Mouse (Mus musculus): ENCODE measurements around the gene Fam217b. TPM values are rescaled to one million over a fixed set of nuclear protein-coding genes. Genes with fewer than 3 reads are reported as not detected.

Gene Fam217b
- 4.8 and 8.3 TPM in 2 replicates for polyA plus RNA-seq (2012; rRNA removed)

GRCm38 (mm10) chr2:178414261-178415149 lies at the start of gene Fam217b, which contains the start of gene Ppp1r3d:
Gene Fam217b, plus strand, starts transcription at chr2:178414524.
Gene Ppp1r3d, minus strand, starts transcription at chr2:178414472.
- DNase-seq (ENCODE audit: low read depth), result peak; percentile 86

GRCm38 (mm10) chr2:178407053-178407815 lies 7.1 kb upstream of the Fam217b start, which contains the start of gene Sycp2:
Gene Sycp2, minus strand, starts transcription at chr2:178407685.
- DNase-seq (ENCODE audit: low read depth), result no peak
- TF ChIP-seq POLR2A (IDR thresholded peaks at IDR 0.05; ENCODE audit: borderline replicate concordance, extremely low read depth, insufficient read depth, insufficient read length, poor library complexity, severe bottlenecking) (no peak), CTCF (IDR thresholded peaks at IDR 0.05; ENCODE audit: borderline replicate concordance, extremely low read depth, insufficient read depth, insufficient read length) (peak; percentile 31; the same call in 1 of the 2 replicates)

More at GRCm38 (mm10) chr2:178414261-178415149, at the start of gene Fam217b, which contains the start of gene Ppp1r3d:
- TF ChIP-seq CTCF (IDR thresholded peaks at IDR 0.05; ENCODE audit: borderline replicate concordance, extremely low read depth, insufficient read depth, insufficient read length), result no peak
- TF ChIP-seq POLR2A (IDR thresholded peaks at IDR 0.05; ENCODE audit: borderline replicate concordance, extremely low read depth, insufficient read depth, insufficient read length, poor library complexity, severe bottlenecking), result no peak

GRCm38 (mm10) chr2:178409024-178409423 lies 5.3 kb upstream of the Fam217b start:
- TF ChIP-seq POLR2A (IDR thresholded peaks at IDR 0.05; ENCODE audit: borderline replicate concordance, extremely low read depth, insufficient read depth, insufficient read length, poor library complexity, severe bottlenecking) (no peak), CTCF (IDR thresholded peaks at IDR 0.05; ENCODE audit: borderline replicate concordance, extremely low read depth, insufficient read depth, insufficient read length) (no peak)
- no peak for DNase-seq (ENCODE audit: low read depth)

GRCm38 (mm10) chr2:178410286-178410685 lies 4.0 kb upstream of the Fam217b start:
- no peak for DNase-seq (ENCODE audit: low read depth)
- TF ChIP-seq POLR2A (IDR thresholded peaks at IDR 0.05; ENCODE audit: borderline replicate concordance, extremely low read depth, insufficient read depth, insufficient read length, poor library complexity, severe bottlenecking) (no peak), CTCF (IDR thresholded peaks at IDR 0.05; ENCODE audit: borderline replicate concordance, extremely low read depth, insufficient read depth, insufficient read length) (no peak)

GRCm38 (mm10) chr2:178412598-178412997 lies 1.7 kb upstream of the Fam217b start:
- TF ChIP-seq POLR2A (IDR thresholded peaks at IDR 0.05; ENCODE audit: borderline replicate concordance, extremely low read depth, insufficient read depth, insufficient read length, poor library complexity, severe bottlenecking), result no peak
- no peak for TF ChIP-seq CTCF (IDR thresholded peaks at IDR 0.05; ENCODE audit: borderline replicate concordance, extremely low read depth, insufficient read depth, insufficient read length)
- DNase-seq (ENCODE audit: low read depth), result no peak

- no peak for DNase-seq (ENCODE audit: low read depth)
- TF ChIP-seq POLR2A (IDR thresholded peaks at IDR 0.05; ENCODE audit: borderline replicate concordance, extremely low read depth, insufficient read depth, insufficient read length, poor library complexity, severe bottlenecking) (no peak), CTCF (IDR thresholded peaks at IDR 0.05; ENCODE audit: borderline replicate concordance, extremely low read depth, insufficient read depth, insufficient read length) (no peak)
Measured at GRCm38 (mm10) chr2:178413081-178413480, 1.2 kb upstream of the Fam217b start.

GRCm38 (mm10) chr2:178413481-178414260 lies 653 bp upstream of the Fam217b start:
- no peak for TF ChIP-seq POLR2A (IDR thresholded peaks at IDR 0.05; ENCODE audit: borderline replicate concordance, extremely low read depth, insufficient read depth, insufficient read length, poor library complexity, severe bottlenecking)
- no peak for TF ChIP-seq CTCF (IDR thresholded peaks at IDR 0.05; ENCODE audit: borderline replicate concordance, extremely low read depth, insufficient read depth, insufficient read length)
- peak; percentile 41 for DNase-seq (ENCODE audit: low read depth)

- no peak for DNase-seq (ENCODE audit: low read depth)
- TF ChIP-seq POLR2A (IDR thresholded peaks at IDR 0.05; ENCODE audit: borderline replicate concordance, extremely low read depth, insufficient read depth, insufficient read length, poor library complexity, severe bottlenecking), result no peak
Measured at GRCm38 (mm10) chr2:178415150-178415448, 775 bp downstream of the Fam217b start.

- DNase-seq (ENCODE audit: low read depth), result no peak
- TF ChIP-seq POLR2A (IDR thresholded peaks at IDR 0.05; ENCODE audit: borderline replicate concordance, extremely low read depth, insufficient read depth, insufficient read length, poor library complexity, severe bottlenecking) (no peak), CTCF (IDR thresholded peaks at IDR 0.05; ENCODE audit: borderline replicate concordance, extremely low read depth, insufficient read depth, insufficient read length) (no peak)
Measured at GRCm38 (mm10) chr2:178416427-178416826, 2.1 kb downstream of the Fam217b start.

- TF ChIP-seq POLR2A (IDR thresholded peaks at IDR 0.05; ENCODE audit: borderline replicate concordance, extremely low read depth, insufficient read depth, insufficient read length, poor library complexity, severe bottlenecking) (no peak), CTCF (IDR thresholded peaks at IDR 0.05; ENCODE audit: borderline replicate concordance, extremely low read depth, insufficient read depth, insufficient read length) (no peak)
- no peak for DNase-seq (ENCODE audit: low read depth)
Measured at GRCm38 (mm10) chr2:178416970-178417369, 2.6 kb downstream of the Fam217b start.

GRCm38 (mm10) chr2:178420576-178420975 lies 6.3 kb downstream of the Fam217b start:
- no peak for DNase-seq (ENCODE audit: low read depth)
- TF ChIP-seq CTCF (IDR thresholded peaks at IDR 0.05; ENCODE audit: borderline replicate concordance, extremely low read depth, insufficient read depth, insufficient read length) (no peak), POLR2A (IDR thresholded peaks at IDR 0.05; ENCODE audit: borderline replicate concordance, extremely low read depth, insufficient read depth, insufficient read length, poor library complexity, severe bottlenecking) (no peak)
